Mouse (Mus musculus) forebrain, embryonic 14.5 days (tissue): Measurements from ENCODE around the gene Fdxr. TPM values are rescaled to one million over a fixed set of nuclear protein-coding genes. Genes with fewer than 3 reads are reported as not detected.

Experiments used
- ATAC-seq: fragments of 200-750 bp; cut with Nextera tagmentation; 2 replicates; pipeline ENCODE4 v1.8.0; 2017; ENCODE audit warnings: mild to moderate bottlenecking, moderate library complexity
- DNase-seq: peaks from one replicate; pipeline ENCODE4 v3.0.0-alpha.2; 2015; ENCODE audit warnings: low spot score
- H3K27ac ChIP-seq: fragments of 300-500 bp; sonication (generic); 2 replicates; pipeline ENCODE4 v1.5.1; 2014; ENCODE audit warnings: low read depth, mild to moderate bottlenecking, control low read depth, low read length, moderate library complexity
- H3K27me3 ChIP-seq: fragments of 300-500 bp; sonication (generic); replicated peaks from 2 replicates; pipeline ENCODE4 v1.6.1; 2014; ENCODE audit warnings: low read length, control low read depth, mixed read lengths; ENCODE audit not compliant: control insufficient read depth, insufficient read depth
- H3K36me3 ChIP-seq: fragments of 300-500 bp; sonication (generic); 2 replicates; pipeline ENCODE4 v1.6.1; 2014; ENCODE audit warnings: low read length, control low read depth; ENCODE audit not compliant: control insufficient read depth, insufficient read depth
- H3K4me1 ChIP-seq: fragments of 300-500 bp; sonication (generic); 2 replicates; pipeline ENCODE4 v1.6.1; 2014; ENCODE audit warnings: antibody characterized with exemption, low read length, control low read depth; ENCODE audit not compliant: control insufficient read depth, insufficient read depth
- H3K4me2 ChIP-seq: fragments of 300-500 bp; sonication (generic); 2 replicates; pipeline ENCODE4 v1.6.1; 2014; ENCODE audit warnings: mild to moderate bottlenecking, control low read depth, low read length
- H3K4me3 ChIP-seq: fragments of 300-500 bp; sonication (generic); 2 replicates; pipeline ENCODE4 v1.5.1; 2014; ENCODE audit warnings: low read depth, low read length, control low read depth
- H3K9ac ChIP-seq: fragments of 300-500 bp; sonication (generic); 2 replicates; pipeline ENCODE4 v1.6.1; 2014; ENCODE audit warnings: mild to moderate bottlenecking, low read length, control low read depth, moderate library complexity
- H3K9me3 ChIP-seq: fragments of 300-500 bp; sonication (generic); replicated peaks from 2 replicates; pipeline ENCODE4 v1.6.1; 2016; ENCODE audit warnings: low read length, control low read depth, mixed read lengths; ENCODE audit not compliant: control insufficient read depth
- WGBS: fragments of 180-500 bp; shearing (Covaris S2); extraction: QIAGEN DNeasy Blood & Tissue Kit; methylation state at CpG from one replicate; pipeline ENCODE4 v1.1.7; 2014; 5-methylcytosine and 5-hydroxymethylcytosine counted together
- polyA plus RNA-seq: library from polyadenylated mRNA; unstranded; fragments of >200 nt; fragmentation: Nextera tagmentation; extraction: Ambion mirVana; gene quantifications from 2 replicates; pipeline ENCODE4 v1.2.1, GENCODE M21; 2014

Fdxr gene
- polyA plus RNA-seq, 1 experiment from 2014 or later = 17.2 TPM

DNA sequence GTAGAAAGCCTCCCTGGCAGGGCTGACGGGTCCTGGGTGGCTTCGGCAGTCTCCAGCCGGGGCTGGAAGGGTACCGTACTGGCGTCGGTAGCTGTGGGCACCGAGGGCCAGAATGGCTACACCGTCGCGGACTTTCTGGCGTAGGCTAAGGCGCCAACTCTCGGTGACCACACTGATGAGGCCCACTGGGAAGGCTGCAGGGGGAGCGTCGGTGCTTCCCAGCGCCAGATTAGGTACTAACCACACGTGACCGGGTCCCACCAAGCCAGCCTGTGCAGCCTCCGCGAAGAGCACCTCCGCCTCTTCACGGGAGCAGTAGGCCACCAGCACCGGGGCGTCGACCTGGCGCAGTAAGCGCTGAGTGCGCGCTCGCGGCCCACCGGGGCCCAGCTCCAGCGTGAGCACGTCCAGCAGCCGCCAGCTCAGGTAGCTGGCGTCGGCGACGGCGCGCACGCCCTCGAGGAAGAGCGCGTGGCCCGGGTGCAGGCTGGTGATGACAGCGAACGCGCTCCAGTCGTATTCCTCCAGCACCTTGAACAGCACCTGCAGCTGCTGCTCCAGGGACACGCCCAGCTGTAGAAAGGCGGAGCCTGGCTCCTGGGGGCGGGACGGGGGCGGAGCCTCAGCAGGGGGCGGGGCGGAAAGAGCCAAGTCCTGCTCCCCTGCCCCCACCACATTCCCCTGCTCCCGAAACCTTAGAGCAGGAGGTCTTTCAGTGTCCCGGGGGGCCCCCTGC lies 18.9 kb downstream of the Fdxr start:
- Histone ChIP-seq H3K36me3 (no peaks in the 10 kb centered on the region), H3K27me3 (peaks cover 40% of the 10 kb centered on the region), H3K4me2 (peak overlapping the region; percentile 33), H3K4me1 (peaks cover 3% of the 10 kb centered on the region; the same call in 1 of the 2 replicates), H3K27ac (no peak overlapping the region), H3K9me3 (no peaks in the 10 kb centered on the region), H3K4me3 (peak overlapping the region; percentile 13), H3K9ac (no peak overlapping the region)
- DNase-seq = no peak
- no peak for ATAC-seq
- WGBS = 16% methylated on average over 59 of the region's 59 CpGs

DNA sequence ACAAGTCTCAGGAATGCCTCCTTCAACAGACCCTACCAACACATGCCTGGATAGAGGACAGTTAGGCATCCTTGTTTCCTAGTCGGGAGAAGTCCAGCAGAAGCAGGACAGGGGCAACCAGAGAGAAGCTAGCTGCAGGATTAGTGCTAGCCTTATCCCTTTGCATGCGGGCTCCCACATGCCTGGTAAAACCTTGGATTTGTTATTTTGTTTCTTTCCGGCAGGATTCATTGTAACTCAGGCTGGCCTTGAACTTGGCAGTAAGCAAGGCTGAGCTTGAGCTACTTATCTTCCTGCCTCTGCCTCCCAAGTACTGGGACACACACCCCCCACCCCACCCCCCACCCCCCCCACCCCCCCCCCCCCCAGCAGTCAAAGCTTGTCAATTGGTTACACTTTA lies 25.6 kb downstream of the Fdxr start:
- peaks cover 33% of the 10 kb centered on the region for H3K27me3 ChIP-seq
- H3K4me1 ChIP-seq = peaks cover 7% of the 10 kb centered on the region; the same call in 1 of the 2 replicates
- no peak for ATAC-seq
- no peak overlapping the region for H3K9ac ChIP-seq
- H3K4me2 ChIP-seq = no peak overlapping the region
- H3K36me3 ChIP-seq = no peaks in the 10 kb centered on the region
- no peak overlapping the region for H3K27ac ChIP-seq
- no peaks in the 10 kb centered on the region for H3K9me3 ChIP-seq
- DNase-seq = no peak
- H3K4me3 ChIP-seq = no peak overlapping the region
- 46% methylated on average over 3 of the region's 3 CpGs for WGBS

DNA sequence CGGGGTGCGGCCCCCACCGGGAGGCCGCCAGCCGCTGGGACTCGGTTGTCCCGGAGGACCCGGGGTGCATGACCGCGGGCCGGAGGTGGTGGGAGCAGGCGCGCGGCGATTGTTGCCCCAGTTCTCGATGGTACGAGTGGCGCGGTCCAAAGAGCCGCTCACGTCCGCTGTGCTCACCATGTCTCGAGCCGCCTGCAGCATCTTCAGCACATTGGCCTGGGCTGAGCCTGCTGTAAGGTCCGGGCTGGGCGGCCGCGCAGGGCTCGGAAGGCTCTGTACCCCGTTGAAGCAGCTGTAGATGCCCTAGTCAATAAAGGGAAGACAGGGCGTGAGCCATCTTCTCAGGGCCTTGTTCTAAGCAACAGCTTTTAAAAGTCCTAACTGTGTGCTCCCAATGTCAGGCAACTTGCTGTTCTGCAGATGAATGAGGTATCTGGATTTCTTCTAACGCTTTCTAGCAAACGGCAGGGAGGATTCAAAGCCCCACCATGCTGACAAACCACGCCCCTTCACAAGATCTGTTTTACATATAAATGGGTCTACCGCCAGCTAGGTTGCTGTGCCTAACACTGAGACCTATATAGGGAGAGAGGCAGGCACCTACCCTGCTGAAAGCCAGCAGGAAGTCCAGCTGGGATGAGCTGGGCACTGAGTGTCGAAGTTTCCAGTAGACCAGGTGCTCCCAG lies 26.3 kb downstream of the Fdxr start:
- Histone ChIP-seq H3K27ac (no peak overlapping the region), H3K27me3 (peaks cover 33% of the 10 kb centered on the region), H3K4me1 (peaks cover 8% of the 10 kb centered on the region; the same call in 1 of the 2 replicates), H3K4me3 (peak overlapping the region; percentile 46), H3K9me3 (no peaks in the 10 kb centered on the region), H3K4me2 (peak overlapping the region; percentile 95), H3K9ac (peak overlapping the region; percentile 62), H3K36me3 (no peaks in the 10 kb centered on the region)
- no peak for DNase-seq
- 0 out of 2 replicates have a peak, but pooled peaks have one; percentile 16 for ATAC-seq
- 1% methylated on average over 35 of the region's 36 CpGs for WGBS

DNA sequence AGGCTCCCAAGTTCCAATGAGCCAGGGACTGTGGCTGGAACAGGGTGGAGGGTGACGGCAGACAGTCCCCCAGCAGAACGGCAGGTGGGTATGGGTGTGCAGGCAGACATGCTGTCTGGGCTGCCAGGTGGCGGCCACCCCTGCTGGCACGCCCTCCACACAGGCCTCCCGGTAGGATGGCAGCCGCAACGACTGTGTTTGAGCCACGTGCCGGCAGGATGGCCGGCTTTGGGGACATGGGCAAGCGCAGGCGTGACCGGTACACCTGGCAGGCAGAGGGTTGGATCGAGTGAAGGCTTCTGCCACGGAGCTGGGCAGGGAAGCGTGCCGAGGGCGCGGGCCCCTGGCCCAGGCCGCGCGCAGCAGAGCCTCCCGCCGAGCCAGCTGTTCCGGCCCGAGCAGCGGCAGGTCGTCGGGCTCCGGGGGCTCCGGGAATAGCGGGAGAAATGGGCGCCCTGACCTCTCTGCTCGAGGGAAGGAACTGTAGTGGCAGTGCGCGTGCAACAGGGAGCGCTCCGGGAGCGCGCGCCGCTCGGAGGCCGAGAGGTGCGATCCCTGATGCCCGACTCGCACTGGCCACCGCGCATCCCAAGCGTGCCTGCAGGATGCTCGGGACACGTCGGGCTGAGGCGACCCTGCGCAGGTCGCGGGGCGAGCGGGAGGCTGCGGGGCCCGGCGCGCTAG lies 27.0 kb downstream of the Fdxr start:
- H3K4me1 ChIP-seq = peaks cover 8% of the 10 kb centered on the region; the same call in 1 of the 2 replicates
- 0 out of 2 replicates have a peak, but pooled peaks have one; percentile 43 for ATAC-seq

DNA sequence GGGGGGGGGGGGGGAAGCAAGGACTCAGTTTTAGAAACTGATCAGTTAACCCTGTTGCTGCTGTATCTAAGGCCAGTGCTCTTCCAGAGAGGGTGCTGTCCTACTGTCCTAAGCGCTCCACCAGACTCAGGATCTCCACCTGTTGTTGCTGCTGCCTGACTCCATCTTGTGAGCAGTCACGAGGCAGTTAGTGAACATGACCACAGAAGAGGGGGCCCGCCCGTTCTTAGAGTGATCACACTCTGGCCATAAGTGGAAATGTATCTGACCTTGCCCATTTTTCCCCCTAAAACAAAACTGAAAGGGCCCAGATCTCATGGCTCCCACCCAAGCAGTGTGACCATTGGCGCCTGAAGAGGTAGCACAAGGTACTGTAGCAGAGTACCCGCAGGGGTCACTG lies 28.9 kb downstream of the Fdxr start:
- Histone ChIP-seq H3K27ac (no peak overlapping the region), H3K4me3 (no peak overlapping the region), H3K9ac (no peak overlapping the region), H3K4me2 (no peak overlapping the region), H3K9me3 (no peaks in the 10 kb centered on the region), H3K27me3 (peaks cover 33% of the 10 kb centered on the region), H3K4me1 (peaks cover 8% of the 10 kb centered on the region; the same call in 1 of the 2 replicates), H3K36me3 (peaks cover 15% of the 10 kb centered on the region; the same call in 1 of the 2 replicates)
- ATAC-seq (no peak), DNase-seq (no peak)
- WGBS = 73% methylated on average over 6 of the region's 6 CpGs

More for the DNA sequence above, 27.0 kb downstream of the Fdxr start:
- Histone ChIP-seq H3K27me3 (peaks cover 33% of the 10 kb centered on the region), H3K4me2 (peak overlapping the region; percentile 95), H3K9ac (peak overlapping the region; percentile 62), H3K4me3 (peak overlapping the region; percentile 46), H3K27ac (no peak overlapping the region), H3K36me3 (0 out of 2 replicates have a peak, but pooled peaks cover 3% of the 10 kb centered on the region), H3K9me3 (no peaks in the 10 kb centered on the region)
- no peak for DNase-seq
- WGBS = 3% methylated on average over 34 of the region's 63 CpGs

DNA sequence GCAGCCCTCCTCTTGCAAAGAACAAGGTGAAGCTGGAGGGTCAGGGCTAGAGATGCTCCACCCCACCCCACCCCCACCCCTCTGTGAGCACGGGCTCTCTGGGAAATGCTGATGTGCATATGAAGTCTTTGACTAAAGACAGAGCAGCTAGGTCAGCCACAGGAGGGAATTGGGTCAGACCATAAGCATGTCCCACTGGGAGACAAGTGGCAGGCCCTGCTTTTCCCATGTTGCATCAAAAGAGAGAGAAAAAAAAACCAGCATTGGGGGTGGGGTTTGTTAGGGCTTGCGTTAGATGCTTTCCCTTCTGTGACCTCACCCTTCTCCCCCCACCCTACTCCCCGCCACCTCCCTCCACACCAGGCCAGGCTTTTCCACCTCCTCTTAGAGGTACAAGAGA lies 29.6 kb downstream of the Fdxr start:
- Histone ChIP-seq H3K4me3 (no peak overlapping the region), H3K27me3 (peaks cover 33% of the 10 kb centered on the region), H3K36me3 (peaks cover 15% of the 10 kb centered on the region; the same call in 1 of the 2 replicates), H3K27ac (no peak overlapping the region), H3K9me3 (no peaks in the 10 kb centered on the region), H3K4me1 (peaks cover 8% of the 10 kb centered on the region; the same call in 1 of the 2 replicates), H3K4me2 (no peak overlapping the region), H3K9ac (no peak overlapping the region)
- ATAC-seq = no peak
- WGBS = 31% methylated on average over 3 of the region's 3 CpGs
- DNase-seq = no peak

DNA sequence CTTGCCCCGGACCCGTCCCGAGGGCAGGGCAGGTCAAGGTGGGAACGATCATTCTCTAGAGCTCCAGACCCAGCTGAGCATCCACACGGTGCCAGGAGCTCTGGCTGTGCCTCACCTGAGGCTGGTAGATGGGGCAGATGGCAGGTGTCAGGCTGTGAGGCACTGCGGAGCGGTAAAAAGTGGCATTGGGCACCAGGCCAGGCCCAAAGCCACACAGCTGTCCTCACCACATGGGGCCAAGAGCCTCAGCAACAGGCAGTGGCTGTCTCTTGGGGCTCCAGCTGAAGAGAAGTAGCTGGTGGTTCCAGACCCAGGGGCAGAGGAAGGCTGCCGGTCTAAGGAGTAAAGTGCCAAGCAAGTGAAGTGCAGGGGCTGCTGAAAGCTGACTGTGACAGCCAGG lies 30.5 kb downstream of the Fdxr start:
- no peak overlapping the region for H3K4me2 ChIP-seq
- H3K4me1 ChIP-seq = peaks cover 8% of the 10 kb centered on the region; the same call in 1 of the 2 replicates
- 51% methylated on average over 8 of the region's 8 CpGs for WGBS
- H3K9ac ChIP-seq = no peak overlapping the region
- H3K9me3 ChIP-seq = no peaks in the 10 kb centered on the region
- ATAC-seq (no peak), DNase-seq (no peak)
- H3K27ac ChIP-seq = no peak overlapping the region
- peaks cover 15% of the 10 kb centered on the region; the same call in 1 of the 2 replicates for H3K36me3 ChIP-seq
- peaks cover 33% of the 10 kb centered on the region for H3K27me3 ChIP-seq
- H3K4me3 ChIP-seq = no peak overlapping the region

DNA sequence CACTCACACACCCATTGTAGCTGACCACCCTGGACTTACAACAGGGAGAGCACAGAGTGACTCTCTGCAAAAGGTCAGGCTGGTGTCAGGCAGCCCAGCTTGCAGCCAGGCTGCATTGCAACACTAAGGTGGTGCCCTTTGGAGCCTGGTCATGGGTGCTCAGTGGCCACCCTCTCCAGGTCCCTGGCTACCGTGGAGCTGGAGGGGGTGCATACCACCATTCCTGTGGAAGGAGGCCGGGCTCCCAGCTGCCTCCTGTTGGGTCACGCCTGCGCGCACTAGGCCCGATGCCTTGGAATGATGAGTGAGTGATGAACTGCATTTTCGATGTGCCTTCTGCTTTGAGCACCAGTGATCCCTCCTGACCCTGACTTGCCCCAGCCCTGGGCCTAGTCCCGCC lies 32.0 kb downstream of the Fdxr start:
- peaks cover 19% of the 10 kb centered on the region for H3K27me3 ChIP-seq
- H3K4me2 ChIP-seq = no peak overlapping the region
- no peak for ATAC-seq
- peaks cover 6% of the 10 kb centered on the region; the same call in 1 of the 2 replicates for H3K4me1 ChIP-seq
- no peaks in the 10 kb centered on the region for H3K9me3 ChIP-seq
- no peak overlapping the region for H3K27ac ChIP-seq
- H3K9ac ChIP-seq = no peak overlapping the region
- DNase-seq = no peak
- no peak overlapping the region for H3K4me3 ChIP-seq
- H3K36me3 ChIP-seq = peaks cover 15% of the 10 kb centered on the region; the same call in 1 of the 2 replicates
- WGBS = 90% methylated on average over 8 of the region's 8 CpGs
